Mouse (Mus musculus): Measurements from ENCODE around the gene Ccdc73.

Gene Ccdc73

GRCm38 (mm10) chr2:105028806-105029205 lies 161.2 kb downstream of the Ccdc73 start:
- DNase-seq, result no peak

GRCm38 (mm10) chr2:105030505-105030904 lies 162.9 kb downstream of the Ccdc73 start:
- DNase-seq, result no peak

- DNase-seq, result no peak
These were observed 166.5 kb downstream of the Ccdc73 start for GRCm38 (mm10) chr2:105034084-105034483.

- DNase-seq, result no peak
These were observed 168.4 kb downstream of the Ccdc73 start for GRCm38 (mm10) chr2:105035985-105036384.

GRCm38 (mm10) chr2:105036401-105037070 lies 168.9 kb downstream of the Ccdc73 start:
- DNase-seq, result no peak

GRCm38 (mm10) chr2:105037956-105038569 lies 170.5 kb downstream of the Ccdc73 start:
- no peak for DNase-seq

DNA sequence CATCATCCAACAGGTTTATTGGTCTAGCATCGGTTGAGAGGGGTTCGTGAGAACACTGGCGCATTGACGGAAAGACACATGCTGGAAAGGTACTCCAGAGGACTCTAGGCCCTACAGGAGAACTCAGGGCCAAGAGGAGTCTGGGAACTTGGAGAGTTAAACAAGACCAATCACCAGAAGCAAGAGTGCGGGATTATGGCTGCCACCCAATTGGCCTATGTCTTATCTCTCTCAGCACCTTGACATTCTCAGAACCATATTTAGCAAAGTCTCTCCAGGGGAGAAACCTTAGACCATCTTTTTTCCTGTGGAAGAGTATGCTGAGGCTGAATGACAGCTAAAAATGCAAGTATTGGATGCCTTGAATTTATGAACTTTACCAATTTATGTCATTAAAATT lies 171.3 kb downstream of the Ccdc73 start:
- DNase-seq, result no peak

DNA sequence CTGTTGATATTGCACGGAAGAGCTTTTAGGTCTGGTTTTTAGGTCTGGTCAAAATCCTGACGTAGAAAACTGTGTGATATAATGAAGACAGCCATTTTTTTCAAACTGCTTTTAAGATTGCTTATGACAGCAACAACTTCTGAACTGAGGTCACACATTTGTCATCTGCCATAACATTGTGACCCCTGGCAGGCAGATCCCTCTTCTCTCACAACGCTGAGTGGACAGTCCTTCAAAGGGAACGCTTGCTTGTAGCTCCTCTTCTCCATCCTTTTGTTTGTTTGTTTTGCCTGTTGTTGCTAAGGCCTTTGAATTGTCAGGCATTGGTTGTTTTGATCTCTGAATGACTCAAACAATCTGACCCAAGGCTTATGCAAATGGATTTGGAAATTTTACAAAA lies 173.3 kb downstream of the Ccdc73 start:
- no peak for DNase-seq

GRCm38 (mm10) chr2:105043152-105043551 lies 175.5 kb downstream of the Ccdc73 start:
- peak; percentile 10 for DNase-seq

DNA sequence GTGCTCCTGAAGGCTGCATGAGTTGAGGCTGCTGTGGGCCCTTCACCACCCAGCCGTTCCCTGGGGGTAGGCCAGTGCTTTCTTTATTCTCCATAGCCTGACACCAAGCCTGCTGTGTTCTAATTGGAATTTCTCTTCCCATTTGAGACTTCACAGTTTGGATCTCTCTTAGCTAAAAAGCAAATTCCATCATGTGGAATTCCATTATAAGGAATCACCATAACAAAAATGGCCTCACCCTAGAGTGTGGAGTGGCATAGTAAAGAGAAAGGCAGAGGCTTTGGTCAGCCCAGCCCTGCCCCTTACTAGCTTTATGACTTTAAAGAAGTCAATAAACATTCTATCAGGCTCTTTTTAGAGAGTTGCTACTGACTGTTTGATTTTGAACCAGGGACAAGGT lies 180.7 kb downstream of the Ccdc73 start:
- no peak for DNase-seq

GRCm38 (mm10) chr2:105055529-105055928 lies 187.9 kb downstream of the Ccdc73 start:
- no peak for DNase-seq

GRCm38 (mm10) chr2:105058577-105059116 lies 191.0 kb downstream of the Ccdc73 start:
- no peak for DNase-seq

- DNase-seq, result no peak
These were observed 195.3 kb downstream of the Ccdc73 start for GRCm38 (mm10) chr2:105062741-105063372.
